Mouse (Mus musculus): ENCODE data around the gene Mroh3.

DNA sequence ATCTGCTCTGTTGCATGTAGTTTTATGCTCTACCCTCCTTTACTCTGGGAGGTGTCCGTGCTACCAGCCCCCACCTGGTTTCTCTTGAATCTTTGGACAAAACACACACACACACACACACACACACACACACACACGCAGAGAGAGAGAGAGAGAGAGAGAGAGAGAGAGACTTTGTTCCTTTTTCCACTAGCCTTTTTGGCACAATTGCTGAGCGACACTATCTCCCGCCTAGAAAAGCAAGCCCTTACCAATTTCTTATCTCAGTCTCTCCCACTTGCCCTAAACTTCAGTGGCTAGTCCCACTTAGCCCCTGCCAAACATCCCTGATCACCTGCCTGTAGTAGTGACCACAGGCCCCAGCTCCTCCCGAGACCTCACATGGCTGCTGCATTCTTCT lies 31.8 kb upstream of the Mroh3 start:
- TF ChIP-seq POLR2A (IDR thresholded peaks at IDR 0.05; ENCODE audit: control insufficient read depth, extremely low read depth, insufficient read depth, low read length, poor library complexity) (no peak), CTCF (IDR thresholded peaks at IDR 0.05; ENCODE audit: borderline replicate concordance, control insufficient read depth, extremely low read depth, insufficient read depth, low read length, poor library complexity) (no peak)

Measured in thymus, adult 2 months (tissue).